Mouse (Mus musculus) olfactory bulb, adult 2 months (tissue): ENCODE data around the gene Nim1k.

Source experiments
- CTCF ChIP-seq: fragments of 200-500 bp; IDR thresholded peaks from 2 replicates; pipeline ENCODE4 v1.5.1; 2012; ENCODE audit warnings: low read depth, mild to moderate bottlenecking, low read length, moderate library complexity; ENCODE audit not compliant: insufficient read depth
- POLR2A ChIP-seq: fragments of 200-500 bp; IDR thresholded peaks from 2 replicates; pipeline ENCODE4 v1.6.1; 2012; ENCODE audit warnings: mild to moderate bottlenecking, low read depth, low read length, moderate library complexity; ENCODE audit not compliant: insufficient read depth

GRCm38 (mm10) chr13:119708941-119709340 is 46.7 kb downstream of the Nim1k start:
- TF ChIP-seq CTCF, result no peak
- TF ChIP-seq POLR2A, result no peak
